Mouse (Mus musculus): ENCODE results near the gene Rars2. TPM values are rescaled to one million over a fixed set of nuclear protein-coding genes. Genes with fewer than 3 reads are reported as not detected.

Gene Rars2
- polyA plus RNA-seq, 1 experiment from 2014 or later = 48.6 TPM

GRCm38 (mm10) chr4:34659012-34659411, 44.3 kb downstream of the Rars2 start:
- peaks cover 84% of the 10 kb centered on the region for H3K36me3 ChIP-seq (ENCODE audit: control insufficient read depth, insufficient read depth, low read length)
- 80% methylated on average over 2 of the region's 2 CpGs for WGBS
- no peak overlapping the region for H3K4me2 ChIP-seq (ENCODE audit: low read depth, low read length)
- DNase-seq (ENCODE audit: low spot score) = no peak
- H3K4me3 ChIP-seq (ENCODE audit: low read depth, low read length) = no peak overlapping the region
- ATAC-seq (ENCODE audit: low read depth) = no peak
- H3K27me3 ChIP-seq (replicated peaks; ENCODE audit: control insufficient read depth, insufficient read depth, low read length) = no peaks in the 10 kb centered on the region
- no peak overlapping the region for H3K27ac ChIP-seq (replicated peaks; ENCODE audit: low read depth, low read length)
- no peaks in the 10 kb centered on the region for H3K9me3 ChIP-seq (ENCODE audit: control insufficient read depth, low read length)
- H3K4me1 ChIP-seq (ENCODE audit: control insufficient read depth, insufficient read depth, low read length) = no peaks in the 10 kb centered on the region
- no peak overlapping the region for H3K9ac ChIP-seq (ENCODE audit: low read depth, low read length)

- no peaks in the 10 kb centered on the region for H3K9me3 ChIP-seq (ENCODE audit: control insufficient read depth, low read length)
- 90% methylated on average over 2 of the region's 2 CpGs for WGBS
- no peak overlapping the region for H3K4me2 ChIP-seq (ENCODE audit: low read depth, low read length)
- H3K4me1 ChIP-seq (ENCODE audit: control insufficient read depth, insufficient read depth, low read length) = no peaks in the 10 kb centered on the region
- DNase-seq (ENCODE audit: low spot score) (no peak), ATAC-seq (ENCODE audit: low read depth) (no peak)
- H3K36me3 ChIP-seq (ENCODE audit: control insufficient read depth, insufficient read depth, low read length) = peaks cover 82% of the 10 kb centered on the region
- H3K27me3 ChIP-seq (replicated peaks; ENCODE audit: control insufficient read depth, insufficient read depth, low read length) = no peaks in the 10 kb centered on the region
- no peak overlapping the region for H3K9ac ChIP-seq (ENCODE audit: low read depth, low read length)
- H3K27ac ChIP-seq (replicated peaks; ENCODE audit: low read depth, low read length) = no peak overlapping the region
- no peak overlapping the region for H3K4me3 ChIP-seq (ENCODE audit: low read depth, low read length)
Measured at GRCm38 (mm10) chr4:34661514-34661913, 46.8 kb downstream of the Rars2 start.

GRCm38 (mm10) chr4:34661927-34662326, 47.2 kb downstream of the Rars2 start:
- Histone ChIP-seq H3K4me1 (ENCODE audit: control insufficient read depth, insufficient read depth, low read length) (no peaks in the 10 kb centered on the region), H3K9ac (ENCODE audit: low read depth, low read length) (no peak overlapping the region), H3K36me3 (ENCODE audit: control insufficient read depth, insufficient read depth, low read length) (peaks cover 82% of the 10 kb centered on the region), H3K4me2 (ENCODE audit: low read depth, low read length) (no peak overlapping the region), H3K9me3 (ENCODE audit: control insufficient read depth, low read length) (no peaks in the 10 kb centered on the region), H3K27me3 (replicated peaks; ENCODE audit: control insufficient read depth, insufficient read depth, low read length) (no peaks in the 10 kb centered on the region), H3K4me3 (ENCODE audit: low read depth, low read length) (no peak overlapping the region), H3K27ac (replicated peaks; ENCODE audit: low read depth, low read length) (no peak overlapping the region)
- WGBS = 83% methylated on average over 6 of the region's 6 CpGs
- no peak for DNase-seq (ENCODE audit: low spot score)
- 0 out of 2 replicates have a peak, but pooled peaks have one; percentile 15 for ATAC-seq (ENCODE audit: low read depth)

GRCm38 (mm10) chr4:34667923-34668322, 53.2 kb downstream of the Rars2 start:
- peaks cover 57% of the 10 kb centered on the region for H3K36me3 ChIP-seq (ENCODE audit: control insufficient read depth, insufficient read depth, low read length)
- H3K9me3 ChIP-seq (ENCODE audit: control insufficient read depth, low read length) = no peaks in the 10 kb centered on the region
- no peak for DNase-seq (ENCODE audit: low spot score)
- no peak overlapping the region for H3K4me3 ChIP-seq (ENCODE audit: low read depth, low read length)
- ATAC-seq (ENCODE audit: low read depth) = no peak
- no peak overlapping the region for H3K27ac ChIP-seq (replicated peaks; ENCODE audit: low read depth, low read length)
- no peak overlapping the region for H3K9ac ChIP-seq (ENCODE audit: low read depth, low read length)
- WGBS = 90% methylated on average over 5 of the region's 5 CpGs
- no peaks in the 10 kb centered on the region for H3K27me3 ChIP-seq (replicated peaks; ENCODE audit: control insufficient read depth, insufficient read depth, low read length)
- H3K4me1 ChIP-seq (ENCODE audit: control insufficient read depth, insufficient read depth, low read length) = no peaks in the 10 kb centered on the region
- H3K4me2 ChIP-seq (ENCODE audit: low read depth, low read length) = no peak overlapping the region

- no peak overlapping the region for H3K27ac ChIP-seq (replicated peaks; ENCODE audit: low read depth, low read length)
- ATAC-seq (ENCODE audit: low read depth) (no peak), DNase-seq (ENCODE audit: low spot score) (no peak)
- H3K9ac ChIP-seq (ENCODE audit: low read depth, low read length) = no peak overlapping the region
- H3K9me3 ChIP-seq (ENCODE audit: control insufficient read depth, low read length) = no peaks in the 10 kb centered on the region
- 87% methylated on average over 5 of the region's 5 CpGs for WGBS
- no peak overlapping the region for H3K4me2 ChIP-seq (ENCODE audit: low read depth, low read length)
- no peaks in the 10 kb centered on the region for H3K4me1 ChIP-seq (ENCODE audit: control insufficient read depth, insufficient read depth, low read length)
- H3K27me3 ChIP-seq (replicated peaks; ENCODE audit: control insufficient read depth, insufficient read depth, low read length) = no peaks in the 10 kb centered on the region
- no peak overlapping the region for H3K4me3 ChIP-seq (ENCODE audit: low read depth, low read length)
- H3K36me3 ChIP-seq (ENCODE audit: control insufficient read depth, insufficient read depth, low read length) = peaks cover 42% of the 10 kb centered on the region
Measured at GRCm38 (mm10) chr4:34673721-34674120, 59.0 kb downstream of the Rars2 start.

- Histone ChIP-seq H3K9me3 (ENCODE audit: control insufficient read depth, low read length) (no peaks in the 10 kb centered on the region), H3K27ac (replicated peaks; ENCODE audit: low read depth, low read length) (no peak overlapping the region), H3K4me3 (ENCODE audit: low read depth, low read length) (no peak overlapping the region), H3K36me3 (ENCODE audit: control insufficient read depth, insufficient read depth, low read length) (peaks cover 39% of the 10 kb centered on the region), H3K4me1 (ENCODE audit: control insufficient read depth, insufficient read depth, low read length) (no peaks in the 10 kb centered on the region; the same call in 1 of the 2 replicates), H3K4me2 (ENCODE audit: low read depth, low read length) (no peak overlapping the region), H3K9ac (ENCODE audit: low read depth, low read length) (no peak overlapping the region), H3K27me3 (replicated peaks; ENCODE audit: control insufficient read depth, insufficient read depth, low read length) (no peaks in the 10 kb centered on the region)
- WGBS = 89% methylated on average over 5 of the region's 5 CpGs
- ATAC-seq (ENCODE audit: low read depth) = no peak
- no peak for DNase-seq (ENCODE audit: low spot score)
Measured at GRCm38 (mm10) chr4:34680530-34680929, 65.8 kb downstream of the Rars2 start.

GRCm38 (mm10) chr4:34686874-34687567, 72.3 kb downstream of the Rars2 start, which contains the start of gene Slc35a1:
TSS of gene Slc35a1 (minus strand) at chr4:34687438.
- under 1% methylated on average over 42 of the region's 65 CpGs for WGBS
- ATAC-seq (ENCODE audit: low read depth) (peak; percentile 98), DNase-seq (ENCODE audit: low spot score) (peak; percentile 96)
- Histone ChIP-seq H3K4me1 (ENCODE audit: control insufficient read depth, insufficient read depth, low read length) (peaks cover 5% of the 10 kb centered on the region), H3K27me3 (replicated peaks; ENCODE audit: control insufficient read depth, insufficient read depth, low read length) (no peaks in the 10 kb centered on the region), H3K36me3 (ENCODE audit: control insufficient read depth, insufficient read depth, low read length) (peaks cover 5% of the 10 kb centered on the region), H3K4me2 (ENCODE audit: low read depth, low read length) (peak within 1 kb of the TSS; percentile 58), H3K9ac (ENCODE audit: low read depth, low read length) (peak within 1 kb of the TSS; percentile 88), H3K9me3 (ENCODE audit: control insufficient read depth, low read length) (no peaks in the 10 kb centered on the region), H3K4me3 (ENCODE audit: low read depth, low read length) (peak within 1 kb of the TSS; percentile 76), H3K27ac (replicated peaks; ENCODE audit: low read depth, low read length) (peak within 1 kb of the TSS; percentile 87)

- 0 out of 2 replicates have a peak overlapping the region, but pooled peaks have one; percentile 76 for H3K4me3 ChIP-seq (ENCODE audit: low read depth, low read length)
- H3K4me2 ChIP-seq (ENCODE audit: low read depth, low read length) = peak overlapping the region; percentile 58; the same call in 1 of the 2 replicates
- no peaks in the 10 kb centered on the region for H3K27me3 ChIP-seq (replicated peaks; ENCODE audit: control insufficient read depth, insufficient read depth, low read length)
- no peak for DNase-seq (ENCODE audit: low spot score)
- no peak overlapping the region for H3K27ac ChIP-seq (replicated peaks; ENCODE audit: low read depth, low read length)
- no peak overlapping the region for H3K9ac ChIP-seq (ENCODE audit: low read depth, low read length)
- H3K9me3 ChIP-seq (ENCODE audit: control insufficient read depth, low read length) = no peaks in the 10 kb centered on the region
- ATAC-seq (ENCODE audit: low read depth) = no peak
- H3K4me1 ChIP-seq (ENCODE audit: control insufficient read depth, insufficient read depth, low read length) = peaks cover 5% of the 10 kb centered on the region
- H3K36me3 ChIP-seq (ENCODE audit: control insufficient read depth, insufficient read depth, low read length) = no peaks in the 10 kb centered on the region
- WGBS = 76% methylated on average over 3 of the region's 3 CpGs
Measured at GRCm38 (mm10) chr4:34688021-34688420, 73.3 kb downstream of the Rars2 start.

- Histone ChIP-seq H3K27ac (replicated peaks; ENCODE audit: low read depth, low read length) (no peak overlapping the region), H3K36me3 (ENCODE audit: control insufficient read depth, insufficient read depth, low read length) (no peaks in the 10 kb centered on the region), H3K27me3 (replicated peaks; ENCODE audit: control insufficient read depth, insufficient read depth, low read length) (no peaks in the 10 kb centered on the region), H3K9ac (ENCODE audit: low read depth, low read length) (no peak overlapping the region), H3K9me3 (ENCODE audit: control insufficient read depth, low read length) (no peaks in the 10 kb centered on the region), H3K4me1 (ENCODE audit: control insufficient read depth, insufficient read depth, low read length) (no peaks in the 10 kb centered on the region), H3K4me3 (ENCODE audit: low read depth, low read length) (no peak overlapping the region), H3K4me2 (ENCODE audit: low read depth, low read length) (no peak overlapping the region)
- 45% methylated on average over 5 of the region's 5 CpGs for WGBS
- peak; percentile 11 for DNase-seq (ENCODE audit: low spot score)
- ATAC-seq (ENCODE audit: low read depth) = no peak
Measured at GRCm38 (mm10) chr4:34701528-34701927, 86.8 kb downstream of the Rars2 start.

Data from embryonic facial prominence, embryonic 14.5 days (tissue).